Mouse (Mus musculus) thymus, postnatal 14 days (tissue): ENCODE results near the gene Wdr95.
"Not testable (repeated sequence)": the region's sequence is repeated elsewhere in the genome, so short reads cannot be mapped to it uniquely, and the experiment has no call there.

Experiments used
- DNase-seq: peaks from one replicate; pipeline ENCODE4 v3.0.0; 2021

The Wdr95 gene

GRCm38 (mm10) chr5:149520806-149521205, 7.7 kb upstream of the Wdr95 start:
- DNase-seq, result no peak

DNA sequence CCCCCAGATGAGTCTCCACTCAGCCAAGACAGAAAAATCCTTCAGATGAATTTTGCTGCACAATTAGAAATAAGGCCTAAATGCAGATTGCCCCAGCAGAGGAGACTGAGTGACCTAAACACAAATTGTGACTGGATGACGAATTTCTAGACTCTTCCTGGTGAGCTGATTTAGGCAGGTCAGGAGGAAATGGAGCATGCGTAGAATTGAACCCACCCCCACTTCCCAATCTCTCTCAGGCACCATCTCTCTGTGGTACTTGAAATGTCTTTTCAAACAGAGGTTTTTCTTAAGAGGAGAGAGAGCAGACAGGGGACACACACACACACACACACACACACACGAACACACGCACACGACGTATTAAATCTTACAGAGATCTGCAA, 4.6 kb upstream of the Wdr95 start:
- no peak for DNase-seq

DNA sequence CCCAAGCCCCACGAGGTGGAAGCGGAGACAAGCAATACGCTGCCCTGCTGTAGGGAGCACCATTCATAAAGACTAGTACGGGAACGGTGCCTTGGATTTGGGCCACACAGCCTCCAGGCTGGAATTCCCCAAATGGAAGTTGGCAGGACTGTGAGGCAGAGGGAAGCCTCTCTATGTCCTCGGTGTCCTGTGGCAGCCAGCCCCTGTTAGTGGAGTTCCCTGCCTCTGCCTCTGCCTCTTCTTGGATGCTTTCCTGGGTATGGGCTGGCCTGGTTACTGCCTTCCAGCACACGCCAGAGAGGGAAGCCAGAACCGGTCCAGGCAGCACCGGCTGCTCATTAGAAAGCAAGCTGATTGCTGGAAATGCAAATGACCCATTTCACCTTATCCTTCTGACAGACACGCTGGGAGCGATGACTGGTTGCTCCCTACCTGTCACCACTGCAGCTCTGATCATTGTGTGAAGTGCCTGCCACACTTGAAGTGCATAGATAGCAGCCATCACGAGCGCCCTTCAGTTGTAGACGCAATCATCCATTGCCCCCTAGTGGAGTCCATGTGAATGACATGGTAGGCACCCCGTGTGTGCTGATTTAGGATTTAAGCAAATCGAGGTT, 4.1 kb upstream of the Wdr95 start:
- DNase-seq, result peak; percentile 88

GRCm38 (mm10) chr5:149525055-149525785, 3.3 kb upstream of the Wdr95 start:
- peak; percentile 30 for DNase-seq

- DNase-seq, result peak; percentile 48
These were observed 2.0 kb upstream of the Wdr95 start for GRCm38 (mm10) chr5:149526467-149526951.

DNA sequence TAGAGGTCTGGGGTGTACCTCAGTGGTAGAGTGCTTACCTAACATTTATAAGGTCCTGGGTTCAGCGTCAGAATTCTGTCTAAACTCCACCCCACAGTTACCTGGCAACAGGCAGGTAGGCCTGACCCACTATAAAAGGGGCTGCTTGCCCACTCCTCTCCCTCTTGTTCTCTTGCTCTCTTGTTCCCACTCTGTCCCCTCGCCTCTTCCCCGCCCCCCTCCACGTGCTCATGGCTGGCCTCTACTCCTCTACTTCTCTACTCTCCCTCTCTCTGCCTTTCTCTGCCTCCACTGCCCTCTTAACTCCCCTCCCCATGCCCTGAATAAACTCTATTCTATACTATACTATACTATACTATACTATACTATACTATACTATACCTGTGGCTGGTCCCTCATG, 1.2 kb upstream of the Wdr95 start:
- not testable (repeated sequence) for DNase-seq

- DNase-seq, result no peak
These were observed 5.4 kb downstream of the Wdr95 start for GRCm38 (mm10) chr5:149533847-149534246.

DNA sequence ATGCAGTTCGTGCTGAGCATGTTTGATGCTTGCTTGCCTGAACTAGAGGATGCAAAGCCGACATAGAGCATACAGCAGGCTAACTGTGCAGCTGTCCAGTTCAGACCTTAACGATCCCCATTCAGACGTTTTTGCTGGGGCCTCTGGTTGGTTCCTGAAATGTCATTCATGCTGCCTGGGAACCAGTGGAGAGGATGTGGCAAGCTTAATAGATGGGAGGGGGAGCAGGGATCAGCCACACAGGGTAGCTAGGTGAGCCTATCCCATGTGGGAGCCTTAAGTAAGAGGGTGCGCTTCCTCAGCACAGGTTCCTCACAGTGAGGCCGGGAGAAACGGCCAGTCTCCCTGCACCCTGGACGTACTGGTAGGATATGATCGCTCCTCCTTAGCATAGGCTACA, 7.5 kb downstream of the Wdr95 start:
- DNase-seq, result no peak

DNA sequence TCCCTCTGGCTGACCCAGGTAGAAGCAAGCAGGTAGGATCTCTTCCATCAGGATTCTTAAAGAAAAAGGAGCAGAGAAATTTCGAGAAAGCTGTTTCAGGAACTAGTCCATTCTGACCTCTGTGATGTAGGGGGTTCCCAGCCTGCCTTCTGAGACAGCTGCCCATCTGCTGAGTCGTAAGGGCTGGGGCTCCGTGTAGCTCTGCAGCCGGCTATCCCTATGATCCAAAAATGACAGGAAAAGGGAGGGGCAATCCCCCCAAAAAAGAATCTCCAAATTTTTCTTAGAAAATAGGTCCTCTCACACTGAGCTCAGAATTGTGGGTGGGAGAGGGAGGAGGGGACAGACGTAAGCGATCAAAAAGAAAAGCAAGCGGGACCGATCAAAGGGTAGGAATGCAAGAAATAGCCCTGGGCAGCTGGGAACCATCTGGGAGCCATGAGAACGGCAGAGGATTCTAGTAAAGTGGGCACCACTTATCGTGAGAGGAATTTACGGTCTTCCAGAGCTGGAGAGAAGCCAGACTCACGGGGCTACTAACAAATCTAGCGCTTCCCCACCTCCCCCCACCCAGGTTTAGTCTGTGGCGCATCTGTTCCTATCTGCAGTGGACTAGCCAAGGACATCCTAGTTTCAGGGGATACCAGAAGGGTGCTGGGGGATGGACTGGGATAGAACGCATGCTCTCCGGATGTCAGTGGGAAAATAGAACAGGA, 9.5 kb downstream of the Wdr95 start:
- DNase-seq, result no peak

DNA sequence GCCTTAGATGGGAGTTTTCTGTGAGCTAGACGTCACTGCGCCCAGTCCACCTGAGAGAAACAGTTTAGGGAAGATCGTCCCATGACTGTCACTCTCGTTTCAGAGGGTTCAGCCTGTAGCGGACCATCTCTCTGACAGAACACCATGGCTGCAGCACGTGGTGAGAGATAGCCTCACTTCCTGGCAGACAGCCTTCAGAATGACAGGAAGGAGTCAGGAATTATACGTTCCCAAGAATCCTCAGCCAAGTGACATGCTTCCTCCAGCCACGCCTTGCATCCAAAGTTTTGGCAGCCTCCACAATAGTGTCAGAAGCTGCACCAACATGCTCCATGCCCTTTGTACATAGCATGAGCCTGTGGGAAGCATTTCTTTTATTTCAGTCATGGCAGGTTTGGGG, 10.1 kb downstream of the Wdr95 start:
- no peak for DNase-seq

DNA sequence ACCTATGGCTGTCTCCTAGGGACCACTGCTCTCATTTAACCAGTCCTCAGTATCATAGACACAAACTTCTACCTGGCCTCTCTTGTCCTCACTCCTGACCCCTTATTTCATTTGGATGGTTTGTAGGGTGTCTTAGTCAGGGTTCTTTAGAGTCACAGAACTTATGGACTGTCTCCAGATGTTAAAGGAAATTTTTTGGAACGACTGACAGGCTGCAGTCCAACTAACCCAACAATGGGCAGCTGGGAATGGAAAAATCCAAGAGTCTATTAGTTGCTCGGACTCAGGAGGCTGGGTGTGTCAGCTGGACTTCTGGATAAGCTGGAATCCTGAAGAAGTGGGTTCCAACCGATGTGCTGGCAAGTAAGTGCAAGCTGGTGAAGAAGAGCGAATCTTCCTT, 10.6 kb downstream of the Wdr95 start:
- DNase-seq, result no peak

DNA sequence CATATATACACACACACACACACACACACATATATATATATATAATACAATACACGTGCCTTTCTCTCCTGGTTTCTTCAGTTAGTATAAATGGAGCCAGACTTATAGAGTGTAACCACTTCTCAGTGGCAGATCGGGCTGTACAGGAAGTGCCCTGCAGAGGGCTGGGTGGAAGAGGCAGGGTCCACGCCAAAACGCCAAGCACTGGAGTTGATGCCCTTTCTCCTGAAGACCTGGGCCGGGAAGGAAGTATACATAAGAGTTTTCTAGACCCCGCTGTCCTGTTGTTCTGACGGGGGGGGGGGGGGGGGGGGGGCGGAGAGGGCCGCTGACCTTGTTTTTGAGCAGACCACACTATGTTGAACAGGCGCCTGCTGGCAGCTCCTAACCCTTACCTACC, 22.7 kb downstream of the Wdr95 start:
- no peak for DNase-seq

DNA sequence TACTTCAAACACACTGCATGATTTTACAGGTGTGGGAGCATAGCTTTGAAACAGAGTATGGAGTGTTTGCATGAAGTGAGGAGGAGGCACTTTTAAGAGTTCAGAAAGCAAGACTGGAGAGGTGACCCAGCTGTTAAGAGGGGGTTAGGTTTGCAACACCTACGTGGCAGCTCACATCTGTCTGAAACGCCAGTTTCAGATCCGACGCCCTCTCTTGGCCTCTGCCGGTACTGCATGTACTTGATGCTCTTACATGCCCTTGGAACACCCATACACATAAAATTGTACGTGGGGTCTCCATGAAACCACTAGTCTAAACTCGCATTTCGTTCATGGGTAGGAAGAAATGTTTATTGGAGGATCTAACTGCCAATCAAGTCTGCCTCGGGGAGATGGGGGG, 24.3 kb downstream of the Wdr95 start:
- DNase-seq, result peak; percentile 44

DNA sequence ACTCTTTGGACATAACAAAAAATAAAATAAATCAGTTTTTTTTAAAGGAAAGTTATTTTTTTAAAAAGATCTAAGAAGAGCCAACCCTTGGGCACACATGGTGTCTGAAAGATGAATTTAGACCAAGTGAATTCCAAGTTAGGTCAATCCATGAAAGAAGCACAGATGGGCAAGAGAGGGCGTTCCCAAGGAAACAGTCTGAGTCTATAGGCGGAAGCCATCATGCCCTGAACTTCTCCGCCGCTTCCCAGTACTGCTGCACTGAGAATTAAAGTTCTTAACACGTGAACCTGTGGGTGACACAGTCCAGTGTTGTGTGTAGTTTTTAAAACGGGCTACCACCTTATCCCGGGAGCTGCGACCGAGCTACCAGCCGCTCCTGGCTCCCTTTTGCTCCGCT, 24.9 kb downstream of the Wdr95 start:
- DNase-seq, result no peak

GRCm38 (mm10) chr5:149554397-149554796, 25.9 kb downstream of the Wdr95 start:
- no peak for DNase-seq

GRCm38 (mm10) chr5:149560903-149561588, 32.6 kb downstream of the Wdr95 start:
- no peak for DNase-seq

- DNase-seq, result no peak
These were observed 37.5 kb downstream of the Wdr95 start for GRCm38 (mm10) chr5:149566026-149566425.

- DNase-seq, result no peak
These were observed 38.5 kb downstream of the Wdr95 start for GRCm38 (mm10) chr5:149566957-149567356.

GRCm38 (mm10) chr5:149568993-149569392, 40.5 kb downstream of the Wdr95 start:
- no peak for DNase-seq

GRCm38 (mm10) chr5:149576977-149577376, 48.5 kb downstream of the Wdr95 start:
- no peak for DNase-seq

DNA sequence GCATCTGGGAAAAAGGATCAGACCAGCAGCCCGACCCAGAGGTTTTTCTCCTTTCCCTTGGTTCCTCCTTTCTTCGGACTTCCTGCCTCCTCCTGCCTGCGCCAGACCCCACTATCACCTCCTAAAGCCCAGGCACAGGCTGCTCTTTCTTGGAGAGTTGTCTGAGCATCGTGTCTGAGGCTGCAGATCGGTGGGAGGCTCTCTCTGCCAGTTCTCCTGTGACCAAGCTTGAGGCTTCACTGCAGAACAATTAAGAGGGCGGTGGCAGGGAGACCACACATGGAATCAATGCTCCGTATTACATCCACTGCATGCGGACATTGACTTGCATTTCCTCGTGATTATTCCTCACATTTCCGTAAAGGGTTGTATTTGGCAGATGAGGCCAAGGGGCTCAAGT, 49.0 kb downstream of the Wdr95 start:
- no peak for DNase-seq

DNA sequence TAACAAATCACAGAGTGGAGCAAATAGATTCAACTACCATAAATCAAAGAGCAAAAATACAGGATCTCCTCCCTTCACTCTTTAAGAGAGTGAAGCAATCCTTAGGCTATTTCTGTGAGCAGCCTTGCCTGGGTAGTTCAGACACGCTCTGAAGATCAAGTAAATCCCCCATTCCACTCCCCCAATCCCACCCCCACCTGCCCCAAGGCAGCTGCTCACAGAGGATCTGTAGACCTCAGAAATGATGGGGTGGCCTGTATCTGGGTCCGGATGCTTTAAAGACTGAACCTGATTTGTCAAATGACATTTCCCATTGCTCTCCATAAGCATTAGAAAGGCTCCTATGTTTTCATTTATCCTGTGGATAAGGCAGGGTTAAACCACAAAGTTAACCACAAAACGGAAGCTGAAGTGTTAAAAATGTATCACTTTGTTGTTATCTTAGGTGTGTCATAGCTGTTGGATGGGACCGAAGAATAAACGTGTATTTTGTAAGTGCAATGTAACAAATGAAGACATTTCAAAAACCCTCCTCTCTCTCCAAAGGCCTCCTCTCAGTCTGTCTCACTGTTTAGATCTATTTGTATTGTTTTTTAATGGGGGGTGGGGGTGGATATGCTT, 54.3 kb downstream of the Wdr95 start:
- DNase-seq, result no peak

DNA sequence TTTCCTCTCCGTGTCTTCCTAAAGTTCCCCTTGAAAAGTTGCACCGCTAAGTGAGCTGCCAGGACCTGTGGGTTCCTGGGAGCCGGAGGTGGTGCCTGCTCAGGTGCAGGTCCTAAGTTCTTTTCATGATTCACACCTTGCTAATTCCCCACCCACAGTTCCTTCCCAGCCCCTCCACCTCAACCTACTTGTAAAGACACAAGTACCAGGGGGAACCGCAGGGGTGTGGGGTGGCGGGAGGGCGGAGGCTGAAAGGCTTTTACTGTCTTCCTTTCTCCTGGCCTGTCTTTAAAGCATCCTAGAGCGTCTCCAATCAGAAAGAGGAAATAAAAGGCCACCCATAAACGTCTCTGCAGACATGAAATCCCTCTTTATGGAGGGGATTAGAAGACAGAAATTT, 55.0 kb downstream of the Wdr95 start:
- DNase-seq, result peak; percentile 5
